Mouse (Mus musculus): Measurements from ENCODE around the gene Nav2.

DNA sequence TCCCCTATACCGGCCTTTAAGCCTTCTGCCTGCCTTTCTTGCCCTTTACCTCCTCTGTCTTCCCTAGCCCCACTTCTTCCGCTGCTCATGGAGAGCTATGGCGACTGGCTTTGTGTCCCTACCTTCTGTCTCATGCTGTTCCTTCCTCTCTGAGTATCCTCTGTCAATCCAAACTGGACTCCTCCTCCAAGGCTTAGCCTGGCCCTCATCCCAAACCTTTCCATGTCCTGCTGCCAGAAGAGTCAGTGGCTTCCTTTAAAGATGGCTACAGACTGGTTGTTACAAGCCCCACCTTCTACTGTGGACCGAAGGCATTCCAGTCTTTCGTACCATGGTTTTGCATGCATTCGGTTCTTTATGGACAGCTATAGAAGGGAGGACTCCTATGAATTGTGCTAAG lies 674.7 kb downstream of the Nav2 start:
- TF ChIP-seq POLR2A (IDR thresholded peaks at IDR 0.05; ENCODE audit: insufficient read depth, low read depth, low read length), result no peak
- TF ChIP-seq CTCF (IDR thresholded peaks at IDR 0.05), result no peak

Measured in heart, adult 2 months (tissue).